Mouse (Mus musculus) spleen, adult 2 months (tissue): Measurements from ENCODE around the gene Mas1. TPM values are rescaled to one million over a fixed set of nuclear protein-coding genes. Genes with fewer than 3 reads are reported as not detected.

Source experiments
- DNase-seq, 2 experiments: peaks; one replicate each; pipeline versions ENCODE4 v3.0.0 to v3.0.0-alpha.2; 2012 to 2021; ENCODE audit warnings: low spot score in 2 of 2, low read depth in 1 of 2
- H3K27ac ChIP-seq: fragments of 200-500 bp; 2 replicates; pipeline ENCODE4 v1.5.1; 2012; ENCODE audit warnings: low read length, inconsistent platforms; ENCODE audit not compliant: insufficient read depth
- H3K27me3 ChIP-seq: fragments of 200-500 bp; 2 replicates; pipeline ENCODE4 v1.6.1; 2012; ENCODE audit warnings: mild to moderate bottlenecking, moderate library complexity, low read length, inconsistent platforms; ENCODE audit not compliant: control insufficient read depth, insufficient read depth
- H3K36me3 ChIP-seq: fragments of 200-500 bp; 2 replicates; pipeline ENCODE4 v1.6.1; 2012; ENCODE audit warnings: mild to moderate bottlenecking, low read length, inconsistent platforms; ENCODE audit not compliant: control insufficient read depth, insufficient read depth
- H3K4me1 ChIP-seq: fragments of 200-500 bp; 2 replicates; pipeline ENCODE4 v1.6.1; 2011; ENCODE audit warnings: inconsistent platforms; ENCODE audit not compliant: control insufficient read depth, insufficient read depth, insufficient read length
- H3K4me3 ChIP-seq: fragments of 200-500 bp; 2 replicates; pipeline ENCODE4 v1.5.1; 2011; ENCODE audit warnings: mild to moderate bottlenecking, inconsistent platforms; ENCODE audit not compliant: insufficient read depth, insufficient read length; ENCODE audit errors: extremely low read depth
- CTCF ChIP-seq: fragments of 200-500 bp; IDR thresholded peaks from 2 replicates; pipeline ENCODE4 v1.5.1; 2011; ENCODE audit warnings: mild to moderate bottlenecking, inconsistent platforms; ENCODE audit not compliant: insufficient read depth, insufficient read length, insufficient replicate concordance; ENCODE audit errors: extremely low read depth
- POLR2A ChIP-seq: fragments of 200-500 bp; IDR thresholded peaks from 2 replicates; pipeline ENCODE4 v1.6.1; 2011; ENCODE audit warnings: low read depth, low read length, inconsistent platforms
- WGBS: fragments of 180-500 bp; shearing (Covaris S2); methylation state at CpG from one replicate; pipeline ENCODE4 v1.1.7; 2018; 5-methylcytosine and 5-hydroxymethylcytosine counted together
- polyA plus RNA-seq: library from polyadenylated mRNA; depleted of rRNA; stranded (reverse); fragments of >200 nt; gene quantifications from 2 replicates; pipeline ENCODE4 v1.2.3, GENCODE M21; 2012

Mas1 gene
- polyA plus RNA-seq, 1 experiment, result not detected

DNA sequence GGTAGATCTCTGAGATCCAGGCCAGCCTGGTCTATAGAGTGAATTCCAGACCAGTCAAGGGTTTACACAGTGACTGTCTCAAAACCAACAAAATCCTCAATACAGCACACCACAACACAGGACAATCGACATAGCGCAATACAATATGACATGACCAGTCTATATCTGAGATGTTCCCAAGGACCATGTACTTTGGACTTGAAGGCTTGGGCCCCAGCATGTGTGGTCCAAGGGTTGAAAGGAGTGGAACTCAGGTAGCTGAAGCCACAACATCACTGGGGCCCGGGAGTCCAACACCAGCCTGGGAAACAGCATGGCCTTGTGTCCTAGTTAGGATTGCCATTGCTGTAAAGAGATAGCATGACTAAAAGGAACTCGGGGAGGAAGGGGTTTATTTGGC is 35.3 kb downstream of the Mas1 start:
- Histone ChIP-seq H3K27me3 (no peaks in the 10 kb centered on the region), H3K27ac (no peak overlapping the region), H3K4me1 (no peaks in the 10 kb centered on the region), H3K36me3 (no peaks in the 10 kb centered on the region), H3K4me3 (no peak overlapping the region)
- DNase-seq, result no peak
- 92% methylated on average over 4 of the region's 4 CpGs for WGBS
- no peak for TF ChIP-seq POLR2A
- TF ChIP-seq CTCF, result no peak

DNA sequence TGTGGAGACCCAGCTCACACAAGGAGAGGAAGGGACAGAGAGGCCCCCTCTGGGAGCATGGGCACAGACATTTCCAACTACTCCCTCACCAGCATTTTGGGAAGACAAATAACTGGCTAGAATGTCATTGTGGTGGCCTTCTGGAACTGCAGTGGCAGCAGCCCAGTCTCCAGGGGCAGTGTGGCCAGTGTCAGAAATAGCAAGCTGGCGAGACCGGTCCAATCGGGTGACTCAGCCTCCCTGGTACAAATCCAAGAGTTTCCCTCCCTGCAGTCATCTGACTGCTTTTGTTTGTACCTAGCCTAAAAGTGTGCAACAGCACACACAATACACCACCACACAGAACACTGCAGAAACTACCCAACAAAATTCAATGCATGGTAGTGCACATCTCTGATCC is 35.7 kb downstream of the Mas1 start:
- H3K36me3 ChIP-seq, result no peaks in the 10 kb centered on the region
- TF ChIP-seq POLR2A (no peak), CTCF (no peak)
- no peaks in the 10 kb centered on the region for H3K27me3 ChIP-seq
- no peak for DNase-seq
- H3K27ac ChIP-seq, result no peak overlapping the region
- no peaks in the 10 kb centered on the region for H3K4me1 ChIP-seq
- H3K4me3 ChIP-seq, result no peak overlapping the region
- WGBS, result 82% methylated on average over 3 of the region's 3 CpGs

DNA sequence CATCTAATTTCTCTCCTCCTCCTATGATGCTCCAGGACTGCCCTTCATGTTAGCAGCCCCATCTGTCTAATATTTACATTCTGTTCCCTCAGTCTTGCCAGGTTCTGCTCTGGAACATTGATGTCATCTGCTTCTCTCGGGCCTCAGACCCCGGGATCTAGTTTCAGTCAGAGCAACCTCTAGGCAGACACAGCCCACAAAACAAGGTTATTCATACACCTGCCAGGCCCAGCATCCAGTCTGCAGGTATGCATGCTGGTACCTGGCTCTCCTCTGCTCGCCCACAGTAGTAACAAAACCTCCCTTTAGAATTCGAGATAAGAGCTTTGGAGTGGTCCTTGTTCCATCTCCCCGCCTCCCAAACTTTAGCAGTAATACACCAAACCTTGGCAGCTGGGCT is 37.6 kb downstream of the Mas1 start:
- Histone ChIP-seq H3K27me3 (no peaks in the 10 kb centered on the region), H3K36me3 (no peaks in the 10 kb centered on the region), H3K27ac (no peak overlapping the region), H3K4me1 (no peaks in the 10 kb centered on the region), H3K4me3 (no peak overlapping the region)
- 81% methylated on average over 5 of the region's 5 CpGs for WGBS
- TF ChIP-seq CTCF, result no peak
- TF ChIP-seq POLR2A, result no peak
- DNase-seq, result no peak

DNA sequence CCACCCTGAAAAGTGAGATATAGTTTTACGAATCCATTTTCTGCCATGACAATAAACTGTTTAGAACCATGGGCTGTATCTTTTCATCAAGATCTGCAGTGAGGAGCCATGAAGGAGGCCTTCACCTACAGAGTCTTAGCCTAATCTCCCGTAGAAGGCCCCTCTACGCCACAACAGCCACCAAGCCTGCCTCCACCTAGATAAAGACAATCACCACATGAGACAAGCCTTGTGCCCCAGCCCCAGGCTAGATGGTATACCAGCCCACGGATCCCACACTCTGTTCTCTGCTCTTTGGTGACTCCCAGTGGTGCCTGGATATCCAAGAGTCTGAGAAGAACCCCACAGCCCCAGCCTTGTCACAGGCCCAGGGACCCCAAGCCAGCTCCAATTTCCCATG is 52.1 kb downstream of the Mas1 start:
- Histone ChIP-seq H3K27ac (no peak overlapping the region), H3K36me3 (no peaks in the 10 kb centered on the region), H3K4me1 (no peaks in the 10 kb centered on the region), H3K4me3 (no peak overlapping the region), H3K27me3 (no peaks in the 10 kb centered on the region)
- WGBS, result 84% methylated on average over 4 of the region's 4 CpGs
- no peak for DNase-seq
- TF ChIP-seq CTCF, result no peak

DNA sequence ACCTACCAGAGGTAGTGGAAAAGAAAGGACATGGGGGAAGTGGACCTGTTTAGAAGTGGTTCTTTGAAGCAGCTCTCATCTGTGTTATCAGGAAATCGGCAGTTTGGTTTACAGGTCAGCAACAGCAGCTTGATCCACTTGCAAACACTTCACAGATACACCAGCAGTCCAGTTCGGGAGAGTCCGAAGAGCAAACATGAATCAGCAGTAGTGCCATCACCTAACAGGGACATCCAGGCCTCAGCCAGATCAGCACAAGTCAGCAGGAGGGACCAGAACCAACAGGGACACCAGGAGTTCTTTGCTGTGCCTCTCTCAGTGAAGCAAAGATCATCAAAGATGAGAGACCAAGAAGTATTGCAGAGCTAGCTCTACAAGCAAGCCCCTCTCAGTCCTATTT is 53.4 kb downstream of the Mas1 start:
- Histone ChIP-seq H3K4me1 (no peaks in the 10 kb centered on the region), H3K4me3 (no peak overlapping the region), H3K27ac (no peak overlapping the region), H3K27me3 (no peaks in the 10 kb centered on the region), H3K36me3 (no peaks in the 10 kb centered on the region)
- TF ChIP-seq CTCF, result no peak
- no peak for TF ChIP-seq POLR2A
- DNase-seq, result no peak
- 82% methylated on average over 3 of the region's 3 CpGs for WGBS

DNA sequence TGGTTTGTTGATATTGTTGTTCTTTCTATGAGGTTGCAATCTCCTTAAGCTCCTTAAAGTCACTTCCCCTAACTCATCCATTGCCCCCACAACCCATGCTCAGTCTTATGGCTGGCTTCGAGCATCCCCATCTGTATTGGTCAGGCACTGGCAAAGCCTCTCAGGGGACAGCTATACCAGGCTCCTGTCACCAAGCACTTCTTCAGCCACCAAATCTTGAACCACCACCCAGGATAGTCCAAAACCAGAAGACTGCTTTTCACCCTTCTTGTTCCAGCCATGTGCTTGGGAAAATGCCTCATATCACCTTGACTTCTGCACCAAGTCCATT is 57.0 kb downstream of the Mas1 start:
- Histone ChIP-seq H3K36me3 (no peaks in the 10 kb centered on the region), H3K27ac (no peak overlapping the region), H3K4me3 (no peak overlapping the region), H3K27me3 (no peaks in the 10 kb centered on the region), H3K4me1 (no peaks in the 10 kb centered on the region)
- WGBS, result 88% methylated on average over 1 of the region's 1 CpGs
- DNase-seq, result no peak
- no peak for TF ChIP-seq CTCF
- TF ChIP-seq POLR2A, result no peak

DNA sequence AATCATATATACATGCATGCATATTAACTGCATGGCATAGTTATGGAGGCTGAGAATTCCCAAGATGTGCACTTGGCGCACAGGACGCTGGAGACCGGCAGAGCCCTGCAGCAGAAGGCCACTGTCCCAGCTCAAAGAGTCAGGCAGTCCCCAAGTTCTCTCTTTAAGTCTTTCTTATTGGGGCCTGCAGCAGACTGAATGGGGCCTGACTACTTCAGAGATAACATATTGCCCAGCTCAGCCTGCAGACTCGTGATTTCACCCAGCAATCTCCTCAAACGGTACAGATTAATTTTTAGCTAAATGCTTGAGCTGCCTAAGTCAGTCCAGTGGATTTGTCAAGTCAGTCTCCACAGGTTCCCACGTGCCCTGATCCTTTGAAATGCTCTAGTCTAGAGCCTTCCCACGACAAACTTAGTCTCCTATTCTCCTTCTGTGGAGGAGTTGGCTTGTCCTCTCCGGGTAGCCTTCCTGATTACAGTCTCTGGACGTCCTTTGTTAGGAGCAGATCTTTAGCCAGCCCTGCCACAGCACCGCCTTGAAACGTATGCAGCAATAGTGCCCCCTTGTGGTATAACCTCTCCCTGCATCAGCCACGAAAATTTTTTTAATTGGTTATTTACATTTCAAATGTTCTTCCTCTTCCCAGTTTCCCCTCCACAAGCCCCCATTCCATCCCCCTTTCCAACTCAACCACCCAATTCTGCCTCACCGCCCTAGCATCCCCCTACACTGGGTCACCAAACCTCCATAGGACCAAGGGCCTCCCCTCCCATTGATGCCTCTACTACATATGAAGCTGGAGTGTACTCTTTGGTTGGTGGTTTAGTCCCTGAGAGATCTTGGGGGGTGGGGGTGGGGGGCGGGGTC is 57.6 kb downstream of the Mas1 start:
- TF ChIP-seq POLR2A (no peak), CTCF (peak; percentile 75; the same call in 1 of the 2 replicates)
- DNase-seq, result peak; percentile 29 to 44
- WGBS, result 29% methylated on average over 14 of the region's 14 CpGs
- Histone ChIP-seq H3K36me3 (no peaks in the 10 kb centered on the region), H3K27me3 (no peaks in the 10 kb centered on the region), H3K4me3 (no peak overlapping the region), H3K4me1 (no peaks in the 10 kb centered on the region), H3K27ac (no peak overlapping the region)
